Mouse (Mus musculus) neural tube, embryonic 11.5 days (tissue): ENCODE data around the gene Anp32e. TPM values are rescaled to one million over a fixed set of nuclear protein-coding genes. Genes with fewer than 3 reads are reported as not detected.

Experiments used
- ATAC-seq: fragments of 200-750 bp; cut with Nextera tagmentation; 2 replicates; pipeline ENCODE4 v1.8.0; 2017; ENCODE audit warnings: moderate number of reproducible peaks, mild to moderate bottlenecking, moderate TSS enrichment, moderate library complexity; ENCODE audit not compliant: insufficient read depth, low FRiP score, low TSS enrichment
- DNase-seq: peaks from one replicate; pipeline ENCODE4 v3.0.0-alpha.2; 2015; ENCODE audit warnings: low spot score
- H3K27ac ChIP-seq: fragments of 300-500 bp; sonication (generic); 2 replicates; pipeline ENCODE4 v1.5.1; 2014; ENCODE audit warnings: low read depth, mild to moderate bottlenecking, low read length
- H3K27me3 ChIP-seq: fragments of 300-500 bp; sonication (generic); 2 replicates; pipeline ENCODE4 v1.6.1; 2014; ENCODE audit warnings: mild to moderate bottlenecking, low read length, mixed read lengths; ENCODE audit not compliant: control insufficient read depth, insufficient read depth
- H3K36me3 ChIP-seq: fragments of 300-500 bp; sonication (generic); 2 replicates; pipeline ENCODE4 v1.6.1; 2014; ENCODE audit warnings: mild to moderate bottlenecking, low read length, moderate library complexity, mixed read lengths; ENCODE audit not compliant: control insufficient read depth, insufficient read depth
- H3K4me1 ChIP-seq: fragments of 300-500 bp; sonication (generic); 2 replicates; pipeline ENCODE4 v1.6.1; 2014; ENCODE audit warnings: low read length, mixed read lengths; ENCODE audit not compliant: control insufficient read depth, insufficient read depth
- H3K4me2 ChIP-seq: fragments of 300-500 bp; sonication (generic); 2 replicates; pipeline ENCODE4 v1.6.1; 2014; ENCODE audit warnings: low read depth, mild to moderate bottlenecking, moderate library complexity
- H3K4me3 ChIP-seq: fragments of 300-500 bp; sonication (generic); 2 replicates; pipeline ENCODE4 v1.5.1; 2014; ENCODE audit warnings: low read depth, low read length
- H3K9ac ChIP-seq: fragments of 300-500 bp; sonication (generic); 2 replicates; pipeline ENCODE4 v1.6.1; 2014; ENCODE audit warnings: mild to moderate bottlenecking, low read length
- H3K9me3 ChIP-seq: fragments of 300-500 bp; sonication (generic); 2 replicates; pipeline ENCODE4 v1.6.1; 2016; ENCODE audit warnings: low read length; ENCODE audit not compliant: control insufficient read depth
- WGBS: fragments of 180-500 bp; shearing (Covaris S2); extraction: QIAGEN DNeasy Blood & Tissue Kit; methylation state at CpG from one replicate; pipeline ENCODE4 v1.1.7; 2014; 5-methylcytosine and 5-hydroxymethylcytosine counted together
- polyA plus RNA-seq: library from polyadenylated mRNA; unstranded; fragments of >200 nt; fragmentation: Nextera tagmentation; extraction: Ambion mirVana; gene quantifications from 2 replicates; pipeline ENCODE4 v1.2.1, GENCODE M21; 2014

The Anp32e gene
- polyA plus RNA-seq, 1 experiment from 2014 or later = 131 TPM

- peak; percentile 72 for ATAC-seq
- DNase-seq = peak; percentile 74
- 3% methylated on average over 12 of the region's 12 CpGs for WGBS
Measured at GRCm38 (mm10) chr3:95985209-95986000, 56.4 kb downstream of the Anp32e start.

GRCm38 (mm10) chr3:95986001-95986622 is 57.1 kb downstream of the Anp32e start:
- 0 out of 2 replicates have a peak overlapping the region, but pooled peaks have one; percentile 2 for H3K4me3 ChIP-seq

More at GRCm38 (mm10) chr3:95985209-95986000, 56.4 kb downstream of the Anp32e start:
- Histone ChIP-seq H3K4me2 (peak overlapping the region; percentile 40), H3K4me1 (peaks cover 19% of the 10 kb centered on the region), H3K9me3 (no peaks in the 10 kb centered on the region), H3K9ac (peak overlapping the region; percentile 37), H3K27me3 (no peaks in the 10 kb centered on the region), H3K4me3 (0 out of 2 replicates have a peak overlapping the region, but pooled peaks have one; percentile 2), H3K36me3 (peaks cover 11% of the 10 kb centered on the region), H3K27ac (peak overlapping the region; percentile 91)

GRCm38 (mm10) chr3:95986984-95987383 is 57.9 kb downstream of the Anp32e start:
- no peaks in the 10 kb centered on the region for H3K9me3 ChIP-seq
- H3K27ac ChIP-seq = peak overlapping the region; percentile 91; the same call in 1 of the 2 replicates
- H3K4me1 ChIP-seq = peaks cover 19% of the 10 kb centered on the region
- no peak for ATAC-seq
- H3K4me2 ChIP-seq = no peak overlapping the region
- DNase-seq = no peak
- H3K4me3 ChIP-seq = no peak overlapping the region
- peaks cover 17% of the 10 kb centered on the region for H3K36me3 ChIP-seq
- WGBS = 78% methylated on average over 4 of the region's 4 CpGs
- H3K9ac ChIP-seq = no peak overlapping the region
- no peaks in the 10 kb centered on the region for H3K27me3 ChIP-seq

More at GRCm38 (mm10) chr3:95986001-95986622, 57.1 kb downstream of the Anp32e start:
- H3K27ac ChIP-seq = peak overlapping the region; percentile 91
- H3K4me2 ChIP-seq = peak overlapping the region; percentile 40
- no peaks in the 10 kb centered on the region for H3K27me3 ChIP-seq
- no peaks in the 10 kb centered on the region for H3K9me3 ChIP-seq
- peak; percentile 74 for DNase-seq
- peak overlapping the region; percentile 37 for H3K9ac ChIP-seq
- 2% methylated on average over 21 of the region's 21 CpGs for WGBS
- peaks cover 19% of the 10 kb centered on the region for H3K4me1 ChIP-seq
- H3K36me3 ChIP-seq = peaks cover 17% of the 10 kb centered on the region
- ATAC-seq = peak; percentile 52

DNA sequence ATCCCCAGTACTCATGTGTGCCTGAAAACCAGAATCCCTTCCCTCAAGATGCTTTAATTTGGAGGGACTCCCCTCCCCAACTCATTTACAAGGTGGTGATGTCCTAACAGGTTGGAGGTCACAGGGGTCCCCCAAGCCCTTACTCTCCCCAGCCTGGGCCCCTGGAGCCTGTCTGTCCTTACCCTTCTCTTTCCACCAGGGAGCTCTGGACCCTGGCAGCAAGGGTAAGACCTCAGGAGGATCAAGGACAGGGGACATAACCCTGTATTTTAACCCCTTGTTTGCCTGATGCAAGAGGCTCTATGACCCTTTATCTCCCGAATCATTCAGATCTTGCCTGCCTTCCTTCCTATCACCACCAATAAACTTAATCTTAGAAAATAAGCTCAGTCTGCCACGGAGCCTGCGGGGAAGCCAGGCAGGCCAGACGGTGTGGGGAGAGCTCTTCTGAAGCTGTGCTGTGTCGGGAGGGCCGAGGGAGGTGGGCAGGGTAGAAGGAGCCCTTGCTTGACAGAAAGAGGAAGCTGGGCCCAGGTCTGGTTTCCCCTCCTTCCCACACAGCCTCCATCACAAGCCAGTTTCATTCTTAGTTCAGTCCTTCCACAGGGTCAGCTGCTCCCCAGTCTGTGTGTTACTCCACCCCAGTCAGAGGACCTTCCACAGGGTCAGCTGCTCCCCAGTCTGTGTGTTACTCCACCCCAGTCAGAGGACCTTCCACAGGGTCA is 58.5 kb downstream of the Anp32e start:
- ATAC-seq = no peak
- no peak overlapping the region for H3K27ac ChIP-seq

GRCm38 (mm10) chr3:95988138-95988537 is 59.1 kb downstream of the Anp32e start:
- WGBS = 100% methylated on average over 1 of the region's 1 CpGs
- peaks cover 22% of the 10 kb centered on the region for H3K4me1 ChIP-seq
- H3K36me3 ChIP-seq = peaks cover 17% of the 10 kb centered on the region
- H3K9me3 ChIP-seq = no peaks in the 10 kb centered on the region
- DNase-seq = no peak
- H3K27ac ChIP-seq = no peak overlapping the region
- no peaks in the 10 kb centered on the region for H3K27me3 ChIP-seq
- no peak for ATAC-seq
- no peak overlapping the region for H3K4me3 ChIP-seq
- H3K9ac ChIP-seq = no peak overlapping the region
- no peak overlapping the region for H3K4me2 ChIP-seq

More for the DNA sequence above, 58.5 kb downstream of the Anp32e start:
- H3K4me2 ChIP-seq = no peak overlapping the region
- H3K36me3 ChIP-seq = peaks cover 17% of the 10 kb centered on the region
- H3K27me3 ChIP-seq = no peaks in the 10 kb centered on the region
- H3K9me3 ChIP-seq = no peaks in the 10 kb centered on the region
- WGBS = 79% methylated on average over 6 of the region's 6 CpGs
- DNase-seq = no peak
- no peak overlapping the region for H3K9ac ChIP-seq
- H3K4me3 ChIP-seq = no peak overlapping the region
- H3K4me1 ChIP-seq = peaks cover 19% of the 10 kb centered on the region

- H3K9ac ChIP-seq = no peak overlapping the region
- no peak overlapping the region for H3K27ac ChIP-seq
- H3K4me3 ChIP-seq = no peak overlapping the region
- H3K4me2 ChIP-seq = no peak overlapping the region
- ATAC-seq (no peak), DNase-seq (no peak)
- no peaks in the 10 kb centered on the region for H3K27me3 ChIP-seq
- H3K9me3 ChIP-seq = no peaks in the 10 kb centered on the region
- 70% methylated on average over 10 of the region's 10 CpGs for WGBS
- peaks cover 29% of the 10 kb centered on the region for H3K4me1 ChIP-seq
- H3K36me3 ChIP-seq = peaks cover 17% of the 10 kb centered on the region
Measured at GRCm38 (mm10) chr3:95988969-95989368, 59.9 kb downstream of the Anp32e start.

DNA sequence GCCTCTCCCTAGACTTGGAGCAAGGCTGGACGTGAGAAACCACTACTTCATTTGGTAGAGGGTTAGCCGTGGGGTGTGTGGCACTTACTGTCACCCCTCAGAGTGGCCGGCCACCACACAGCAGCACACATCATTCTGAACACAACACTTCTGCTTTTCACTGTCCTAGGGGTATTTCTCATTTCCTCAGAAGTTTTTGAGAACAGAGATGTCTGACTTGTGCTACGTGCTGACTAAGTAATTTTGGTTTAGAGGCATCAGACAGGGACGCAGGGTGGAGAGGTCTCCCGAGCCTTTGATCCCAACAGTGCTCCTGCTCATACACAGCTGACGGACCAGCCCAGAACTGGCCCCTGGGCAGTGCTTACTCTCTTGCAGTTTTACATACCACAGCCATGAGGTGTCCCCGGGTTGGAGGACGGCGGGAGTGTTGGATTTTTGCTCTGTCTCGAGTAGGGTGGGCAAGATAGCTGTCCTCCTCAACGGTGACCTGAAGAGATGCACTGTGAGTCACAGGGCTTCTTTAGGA is 61.4 kb downstream of the Anp32e start:
- Histone ChIP-seq H3K9me3 (no peaks in the 10 kb centered on the region), H3K4me1 (peaks cover 26% of the 10 kb centered on the region), H3K4me3 (no peak overlapping the region), H3K36me3 (peaks cover 17% of the 10 kb centered on the region), H3K27ac (no peak overlapping the region), H3K27me3 (no peaks in the 10 kb centered on the region), H3K9ac (no peak overlapping the region), H3K4me2 (no peak overlapping the region)
- WGBS = 93% methylated on average over 12 of the region's 12 CpGs
- ATAC-seq (no peak), DNase-seq (no peak)

- H3K4me3 ChIP-seq = peak overlapping the region; percentile 86
- H3K4me1 ChIP-seq = peaks cover 21% of the 10 kb centered on the region
- 60% methylated on average over 5 of the region's 5 CpGs for WGBS
- H3K4me2 ChIP-seq = peak overlapping the region; percentile 73
- DNase-seq = no peak
- peaks cover 17% of the 10 kb centered on the region for H3K36me3 ChIP-seq
- no peaks in the 10 kb centered on the region for H3K27me3 ChIP-seq
- no peaks in the 10 kb centered on the region for H3K9me3 ChIP-seq
- ATAC-seq = no peak
- no peak overlapping the region for H3K27ac ChIP-seq
- H3K9ac ChIP-seq = peak overlapping the region; percentile 99
Measured at GRCm38 (mm10) chr3:95992990-95993603, 64.1 kb downstream of the Anp32e start.
